ENCODE assay signal across 28 mouse cellular contexts in the genomic region with DNA sequence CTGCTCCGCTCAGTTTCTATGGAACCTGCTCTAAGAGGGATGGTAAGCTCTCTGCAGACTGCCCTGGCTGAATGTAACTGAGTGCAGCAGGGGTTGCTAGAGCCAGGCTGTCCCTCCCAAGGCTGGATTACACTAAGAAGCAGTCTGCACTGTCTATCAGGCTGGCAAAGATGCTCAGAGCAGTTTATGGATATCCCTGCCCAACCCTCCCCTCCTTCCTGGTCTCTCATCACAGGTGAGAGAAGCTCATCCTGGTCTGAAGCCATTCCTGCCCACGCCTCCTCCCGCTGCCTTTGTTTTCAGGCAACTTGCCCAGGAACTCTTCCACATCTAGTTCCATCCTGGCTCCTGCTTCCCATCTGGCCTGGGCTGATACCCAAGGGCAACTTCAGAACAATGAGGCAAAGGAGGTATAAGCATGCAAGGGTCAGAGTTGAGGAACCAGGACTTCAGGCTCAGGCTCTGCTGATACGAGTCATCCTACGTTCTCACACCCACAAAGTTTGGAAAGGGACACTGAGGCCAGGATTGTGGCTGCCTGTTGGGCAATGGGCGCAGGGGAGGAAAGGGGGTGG.
A peak's percentile ranks its signal among the peaks of the same experiment; 100 is the strongest.
DNase-seq lines count a peak whose midpoint lies in the region; ATAC-seq and TF ChIP-seq lines count a peak whose summit lies in the region.
"Had no signal": no experiment of that assay in that cellular context is flagged by ENCODE, and none has a peak within 500 bp of the region (broad histone marks: within the 10 kb centered on the region; RNA-seq: fewer than 3 reads in every experiment).

No protein-coding gene starts in this region.

- ATAC-seq in forebrain, embryonic 11.5 days (replicated peaks; ENCODE audit: low FRiP score): no peak
- no peak for ATAC-seq in forebrain, embryonic 15.5 days (replicated peaks)
- no peak for ATAC-seq in megakaryocyte, adult 5-6 weeks (ENCODE audit: poor library complexity, severe bottlenecking)
- ATAC-seq in lung, postnatal 0 days: no peak
- ATAC-seq: forebrain, postnatal 0 days; intestine, embryonic 16.5 days had no signal

- no peaks in the 10 kb centered on the region for H3K9me3 ChIP-seq in forebrain, embryonic 11.5 days (ENCODE audit: control insufficient read depth, low read length)
- H3K9me3 ChIP-seq in forebrain, embryonic 15.5 days: no peaks in the 10 kb centered on the region
- peaks cover 3% of the 10 kb centered on the region; the same call in 1 of the 2 replicates for H3K9me3 ChIP-seq in megakaryocyte, embryonic 14.5 days
- H3K9me3 ChIP-seq in lung, postnatal 0 days (ENCODE audit: low read length): no peaks in the 10 kb centered on the region
- H3K9me3 ChIP-seq: embryonic facial prominence, embryonic 10.5 days; embryonic facial prominence, embryonic 15.5 days; hindbrain, embryonic 13.5 days; limb, embryonic 12.5 days; liver, embryonic 15.5 days; midbrain, embryonic 12.5 days; neural tube, embryonic 13.5 days had no signal

- H3K27ac ChIP-seq in forebrain, embryonic 11.5 days (ENCODE audit: low read depth, low read length): no peak overlapping the region
- no peak overlapping the region for H3K27ac ChIP-seq in forebrain, embryonic 15.5 days (replicated peaks)
- H3K27ac ChIP-seq in lung, postnatal 0 days (ENCODE audit: low read length): no peak overlapping the region
- H3K27ac ChIP-seq: embryonic facial prominence, embryonic 10.5 days; embryonic facial prominence, embryonic 15.5 days; hindbrain, embryonic 13.5 days; kidney, postnatal 0 days; left cerebral cortex, adult 2 months; limb, embryonic 12.5 days; liver, embryonic 15.5 days; midbrain, embryonic 12.5 days; neural tube, embryonic 13.5 days had no signal

- no peak overlapping the region for H3K9ac ChIP-seq in forebrain, embryonic 11.5 days (ENCODE audit: low read length)
- no peak overlapping the region for H3K9ac ChIP-seq in forebrain, embryonic 15.5 days (replicated peaks)
- no peak overlapping the region for H3K9ac ChIP-seq in lung, postnatal 0 days (replicated peaks; ENCODE audit: low read depth)
- H3K9ac ChIP-seq: embryonic facial prominence, embryonic 15.5 days; forebrain, postnatal 0 days; hindbrain, embryonic 13.5 days; limb, embryonic 12.5 days; liver, embryonic 15.5 days; lung, embryonic 14.5 days; midbrain, embryonic 12.5 days; neural tube, embryonic 13.5 days had no signal

- no peaks in the 10 kb centered on the region for H3K36me3 ChIP-seq in forebrain, embryonic 11.5 days (ENCODE audit: control insufficient read depth, insufficient read depth, low read length)
- H3K36me3 ChIP-seq in forebrain, embryonic 15.5 days: no peaks in the 10 kb centered on the region
- no peaks in the 10 kb centered on the region for H3K36me3 ChIP-seq in megakaryocyte, embryonic 14.5 days (replicated peaks; ENCODE audit: low read length)
- no peaks in the 10 kb centered on the region for H3K36me3 ChIP-seq in lung, postnatal 0 days (ENCODE audit: insufficient read depth, low read length)
- H3K36me3 ChIP-seq: embryonic facial prominence, embryonic 10.5 days; embryonic facial prominence, embryonic 15.5 days; hindbrain, embryonic 13.5 days; limb, embryonic 12.5 days; liver, embryonic 15.5 days; midbrain, embryonic 12.5 days; neural tube, embryonic 13.5 days had no signal

- peak; percentile 39 to 46 for DNase-seq in cerebellum, postnatal 10 days
- no peak for DNase-seq in cerebellum, postnatal 4 days (ENCODE audit: low spot score in 2 of 2)
- DNase-seq in forebrain, embryonic 11.5 days (ENCODE audit: low spot score): peak; percentile 29
- no peak for DNase-seq in lung, postnatal 0 days (ENCODE audit: low spot score)
- DNase-seq: adrenal gland, postnatal 25 days; forebrain, postnatal 0 days; gastrocnemius, postnatal 14 days; heart, adult 18-20 months; heart, postnatal 4 days; kidney, adult 8-10 months; kidney, postnatal 4 days; lung, embryonic 14.5 days; right cerebral cortex, postnatal 4 days had no signal

- WGBS in forebrain, embryonic 11.5 days: 88% methylated on average over 6 of the region's 6 CpGs
- 89% methylated on average over 6 of the region's 6 CpGs for WGBS in forebrain, embryonic 15.5 days
- 72% methylated on average over 6 of the region's 6 CpGs for WGBS in lung, postnatal 0 days

- H3K4me3 ChIP-seq in forebrain, embryonic 11.5 days (ENCODE audit: low read depth, low read length): no peak overlapping the region
- no peak overlapping the region for H3K4me3 ChIP-seq in forebrain, embryonic 15.5 days
- peak overlapping the region; percentile 21 for H3K4me3 ChIP-seq in megakaryocyte, embryonic 14.5 days (replicated peaks)
- H3K4me3 ChIP-seq in lung, postnatal 0 days (ENCODE audit: low read depth, low read length): no peak overlapping the region
- H3K4me3 ChIP-seq: embryonic facial prominence, embryonic 10.5 days; embryonic facial prominence, embryonic 15.5 days; hindbrain, embryonic 13.5 days; left cerebral cortex, adult 2 months; limb, embryonic 12.5 days; liver, embryonic 15.5 days; midbrain, embryonic 12.5 days; myocyte; neural tube, embryonic 13.5 days had no signal

- no peaks in the 10 kb centered on the region for H3K27me3 ChIP-seq in forebrain, embryonic 11.5 days (ENCODE audit: control insufficient read depth, insufficient read depth, low read length)
- H3K27me3 ChIP-seq in forebrain, embryonic 15.5 days: no peaks in the 10 kb centered on the region
- no peaks in the 10 kb centered on the region for H3K27me3 ChIP-seq in megakaryocyte, embryonic 14.5 days (replicated peaks)
- no peaks in the 10 kb centered on the region for H3K27me3 ChIP-seq in lung, postnatal 0 days (replicated peaks; ENCODE audit: insufficient read depth, low read length)
- H3K27me3 ChIP-seq: embryonic facial prominence, embryonic 15.5 days; hindbrain, embryonic 13.5 days; liver, embryonic 15.5 days; midbrain, embryonic 12.5 days; neural tube, embryonic 13.5 days had no signal

- no peak for TF ChIP-seq CTCF in lung, postnatal 0 days (IDR thresholded peaks at IDR 0.05)

- H3K4me1 ChIP-seq in forebrain, embryonic 11.5 days (replicated peaks; ENCODE audit: control insufficient read depth, insufficient read depth, low read length): no peaks in the 10 kb centered on the region
- H3K4me1 ChIP-seq in forebrain, embryonic 15.5 days: no peaks in the 10 kb centered on the region
- H3K4me1 ChIP-seq in megakaryocyte, embryonic 14.5 days: no peaks in the 10 kb centered on the region
- no peaks in the 10 kb centered on the region for H3K4me1 ChIP-seq in lung, postnatal 0 days (ENCODE audit: insufficient read depth, low read depth, low read length)
- H3K4me1 ChIP-seq: embryonic facial prominence, embryonic 15.5 days; hindbrain, embryonic 13.5 days; limb, embryonic 12.5 days; liver, embryonic 15.5 days; midbrain, embryonic 12.5 days; neural tube, embryonic 13.5 days had no signal

- no peak for TF ChIP-seq EP300 in lung, postnatal 0 days (IDR thresholded peaks at IDR 0.05)

- no peak overlapping the region for H3K4me2 ChIP-seq in forebrain, embryonic 11.5 days (ENCODE audit: low read depth, low read length, severe bottlenecking)
- no peak overlapping the region for H3K4me2 ChIP-seq in forebrain, embryonic 15.5 days (replicated peaks)
- H3K4me2 ChIP-seq in lung, postnatal 0 days (replicated peaks; ENCODE audit: low read depth, low read length): no peak overlapping the region
- H3K4me2 ChIP-seq: embryonic facial prominence, embryonic 15.5 days; heart, embryonic 11.5 days; hindbrain, embryonic 13.5 days; limb, embryonic 12.5 days; liver, embryonic 15.5 days; lung, embryonic 14.5 days; midbrain, embryonic 12.5 days; neural tube, embryonic 13.5 days had no signal

Comparison
In these comparisons a context has a peak if more than half of its experiments do, and no peak if none do; other contexts are left out.
1. DNase-seq: peak in cerebellum, postnatal 10 days (2 of 2) and forebrain, embryonic 11.5 days (single experiment); none in cerebellum, postnatal 4 days (0 of 2) and lung, postnatal 0 days (single experiment).